Mouse (Mus musculus): ENCODE measurements at regions not wholly inside any gene's neighbourhood (a gene's known extent, or its start where the extent isn't known, plus 50 kb on each side); places are given as distances from the start of the nearest gene placed in this dataset.

- 90% methylated on average over 5 of the region's 5 CpGs for WGBS
- Histone ChIP-seq H3K9ac (replicated peaks; ENCODE audit: low read depth, low read length) (no peak overlapping the region), H3K36me3 (ENCODE audit: control insufficient read depth, insufficient read depth) (no peaks in the 10 kb centered on the region), H3K9me3 (ENCODE audit: control insufficient read depth, low read length) (no peaks in the 10 kb centered on the region), H3K4me3 (replicated peaks; ENCODE audit: low read length) (no peak overlapping the region), H3K27ac (ENCODE audit: low read length) (no peak overlapping the region), H3K4me2 (ENCODE audit: low read length) (no peak overlapping the region), H3K4me1 (replicated peaks; ENCODE audit: control insufficient read depth, insufficient read depth, low read length) (no peaks in the 10 kb centered on the region), H3K27me3 (replicated peaks; ENCODE audit: control insufficient read depth, insufficient read depth, low read length) (no peaks in the 10 kb centered on the region)
- ATAC-seq, result no peak
These were observed 69.7 kb downstream of the Rplp1 start for GRCm38 (mm10) chr9:61844645-61845044.

GRCm38 (mm10) chr9:61844141-61844540 is 70.2 kb downstream of the Rplp1 start:
- no peaks in the 10 kb centered on the region for H3K9me3 ChIP-seq (ENCODE audit: control insufficient read depth, low read length)
- no peak overlapping the region for H3K9ac ChIP-seq (replicated peaks; ENCODE audit: low read depth, low read length)
- WGBS, result 64% methylated on average over 8 of the region's 8 CpGs
- H3K27ac ChIP-seq (ENCODE audit: low read length), result no peak overlapping the region
- no peak overlapping the region for H3K4me2 ChIP-seq (ENCODE audit: low read length)
- no peaks in the 10 kb centered on the region for H3K36me3 ChIP-seq (ENCODE audit: control insufficient read depth, insufficient read depth)
- no peak for ATAC-seq
- no peaks in the 10 kb centered on the region for H3K27me3 ChIP-seq (replicated peaks; ENCODE audit: control insufficient read depth, insufficient read depth, low read length)
- no peaks in the 10 kb centered on the region for H3K4me1 ChIP-seq (replicated peaks; ENCODE audit: control insufficient read depth, insufficient read depth, low read length)
- no peak overlapping the region for H3K4me3 ChIP-seq (replicated peaks; ENCODE audit: low read length)

GRCm38 (mm10) chr9:61843513-61843912 is 70.8 kb downstream of the Rplp1 start:
- ATAC-seq, result no peak
- no peaks in the 10 kb centered on the region for H3K9me3 ChIP-seq (ENCODE audit: control insufficient read depth, low read length)
- H3K4me1 ChIP-seq (replicated peaks; ENCODE audit: control insufficient read depth, insufficient read depth, low read length), result no peaks in the 10 kb centered on the region
- no peaks in the 10 kb centered on the region for H3K27me3 ChIP-seq (replicated peaks; ENCODE audit: control insufficient read depth, insufficient read depth, low read length)
- no peak overlapping the region for H3K4me3 ChIP-seq (replicated peaks; ENCODE audit: low read length)
- no peak overlapping the region for H3K4me2 ChIP-seq (ENCODE audit: low read length)
- H3K36me3 ChIP-seq (ENCODE audit: control insufficient read depth, insufficient read depth), result no peaks in the 10 kb centered on the region
- no peak overlapping the region for H3K27ac ChIP-seq (ENCODE audit: low read length)
- WGBS, result 87% methylated on average over 8 of the region's 8 CpGs
- no peak overlapping the region for H3K9ac ChIP-seq (replicated peaks; ENCODE audit: low read depth, low read length)

GRCm38 (mm10) chr9:61842384-61842783 is 72.0 kb downstream of the Rplp1 start:
- Histone ChIP-seq H3K36me3 (ENCODE audit: control insufficient read depth, insufficient read depth) (no peaks in the 10 kb centered on the region), H3K4me1 (replicated peaks; ENCODE audit: control insufficient read depth, insufficient read depth, low read length) (no peaks in the 10 kb centered on the region), H3K4me2 (ENCODE audit: low read length) (no peak overlapping the region), H3K27me3 (replicated peaks; ENCODE audit: control insufficient read depth, insufficient read depth, low read length) (no peaks in the 10 kb centered on the region), H3K27ac (ENCODE audit: low read length) (no peak overlapping the region), H3K9me3 (ENCODE audit: control insufficient read depth, low read length) (no peaks in the 10 kb centered on the region), H3K4me3 (replicated peaks; ENCODE audit: low read length) (no peak overlapping the region), H3K9ac (replicated peaks; ENCODE audit: low read depth, low read length) (no peak overlapping the region)
- ATAC-seq, result no peak

- Histone ChIP-seq H3K4me1 (replicated peaks; ENCODE audit: control insufficient read depth, insufficient read depth, low read length) (no peaks in the 10 kb centered on the region), H3K4me3 (replicated peaks; ENCODE audit: low read length) (no peak overlapping the region), H3K4me2 (ENCODE audit: low read length) (no peak overlapping the region), H3K9me3 (ENCODE audit: control insufficient read depth, low read length) (no peaks in the 10 kb centered on the region), H3K36me3 (ENCODE audit: control insufficient read depth, insufficient read depth) (no peaks in the 10 kb centered on the region), H3K27ac (ENCODE audit: low read length) (no peak overlapping the region), H3K9ac (replicated peaks; ENCODE audit: low read depth, low read length) (no peak overlapping the region), H3K27me3 (replicated peaks; ENCODE audit: control insufficient read depth, insufficient read depth, low read length) (no peaks in the 10 kb centered on the region)
- no peak for ATAC-seq
- WGBS, result 91% methylated on average over 8 of the region's 8 CpGs
These were observed 73.1 kb downstream of the Rplp1 start for GRCm38 (mm10) chr9:61841222-61841621.

- H3K4me1 ChIP-seq (replicated peaks; ENCODE audit: control insufficient read depth, insufficient read depth, low read length), result no peaks in the 10 kb centered on the region
- no peak overlapping the region for H3K27ac ChIP-seq (ENCODE audit: low read length)
- ATAC-seq, result no peak
- H3K4me2 ChIP-seq (ENCODE audit: low read length), result no peak overlapping the region
- H3K27me3 ChIP-seq (replicated peaks; ENCODE audit: control insufficient read depth, insufficient read depth, low read length), result no peaks in the 10 kb centered on the region
- no peak overlapping the region for H3K4me3 ChIP-seq (replicated peaks; ENCODE audit: low read length)
- WGBS, result 78% methylated on average over 7 of the region's 7 CpGs
- no peaks in the 10 kb centered on the region for H3K36me3 ChIP-seq (ENCODE audit: control insufficient read depth, insufficient read depth)
- no peaks in the 10 kb centered on the region for H3K9me3 ChIP-seq (ENCODE audit: control insufficient read depth, low read length)
- H3K9ac ChIP-seq (replicated peaks; ENCODE audit: low read depth, low read length), result no peak overlapping the region
These were observed 74.0 kb downstream of the Rplp1 start for GRCm38 (mm10) chr9:61840353-61840752.

GRCm38 (mm10) chr9:61833226-61833625 is 81.1 kb downstream of the Rplp1 start:
- 79% methylated on average over 9 of the region's 9 CpGs for WGBS
- Histone ChIP-seq H3K4me3 (replicated peaks; ENCODE audit: low read length) (no peak overlapping the region), H3K9me3 (ENCODE audit: control insufficient read depth, low read length) (no peaks in the 10 kb centered on the region), H3K9ac (replicated peaks; ENCODE audit: low read depth, low read length) (no peak overlapping the region), H3K4me1 (replicated peaks; ENCODE audit: control insufficient read depth, insufficient read depth, low read length) (peaks cover 4% of the 10 kb centered on the region; the same call in 1 of the 2 replicates), H3K27ac (ENCODE audit: low read length) (no peak overlapping the region), H3K36me3 (ENCODE audit: control insufficient read depth, insufficient read depth) (no peaks in the 10 kb centered on the region), H3K27me3 (replicated peaks; ENCODE audit: control insufficient read depth, insufficient read depth, low read length) (no peaks in the 10 kb centered on the region), H3K4me2 (ENCODE audit: low read length) (no peak overlapping the region)
- ATAC-seq, result no peak

- Histone ChIP-seq H3K4me1 (replicated peaks; ENCODE audit: control insufficient read depth, insufficient read depth, low read length) (peaks cover 4% of the 10 kb centered on the region; the same call in 1 of the 2 replicates), H3K4me2 (ENCODE audit: low read length) (no peak overlapping the region)
- 48% methylated on average over 7 of the region's 7 CpGs for WGBS
These were observed 84.1 kb downstream of the Rplp1 start for GRCm38 (mm10) chr9:61830236-61830635.

GRCm38 (mm10) chr9:61829736-61830135 is 84.6 kb downstream of the Rplp1 start:
- H3K4me1 ChIP-seq (replicated peaks; ENCODE audit: control insufficient read depth, insufficient read depth, low read length), result peaks cover 4% of the 10 kb centered on the region; the same call in 1 of the 2 replicates
- no peak overlapping the region for H3K9ac ChIP-seq (replicated peaks; ENCODE audit: low read depth, low read length)
- no peaks in the 10 kb centered on the region for H3K27me3 ChIP-seq (replicated peaks; ENCODE audit: control insufficient read depth, insufficient read depth, low read length)
- no peak overlapping the region for H3K4me3 ChIP-seq (replicated peaks; ENCODE audit: low read length)
- WGBS, result 85% methylated on average over 8 of the region's 8 CpGs
- H3K9me3 ChIP-seq (ENCODE audit: control insufficient read depth, low read length), result no peaks in the 10 kb centered on the region
- H3K4me2 ChIP-seq (ENCODE audit: low read length), result no peak overlapping the region
- no peaks in the 10 kb centered on the region for H3K36me3 ChIP-seq (ENCODE audit: control insufficient read depth, insufficient read depth)
- no peak overlapping the region for H3K27ac ChIP-seq (ENCODE audit: low read length)
- ATAC-seq, result no peak

More at GRCm38 (mm10) chr9:61830236-61830635, 84.1 kb downstream of the Rplp1 start:
- Histone ChIP-seq H3K4me3 (replicated peaks; ENCODE audit: low read length) (no peak overlapping the region), H3K9ac (replicated peaks; ENCODE audit: low read depth, low read length) (no peak overlapping the region), H3K9me3 (ENCODE audit: control insufficient read depth, low read length) (no peaks in the 10 kb centered on the region), H3K36me3 (ENCODE audit: control insufficient read depth, insufficient read depth) (no peaks in the 10 kb centered on the region), H3K27ac (ENCODE audit: low read length) (no peak overlapping the region), H3K27me3 (replicated peaks; ENCODE audit: control insufficient read depth, insufficient read depth, low read length) (no peaks in the 10 kb centered on the region)
- ATAC-seq, result peak; percentile 81

GRCm38 (mm10) chr9:61829301-61829700 is 85.0 kb downstream of the Rplp1 start:
- no peaks in the 10 kb centered on the region for H3K36me3 ChIP-seq (ENCODE audit: control insufficient read depth, insufficient read depth)
- H3K9ac ChIP-seq (replicated peaks; ENCODE audit: low read depth, low read length), result no peak overlapping the region
- no peaks in the 10 kb centered on the region for H3K9me3 ChIP-seq (ENCODE audit: control insufficient read depth, low read length)
- peaks cover 4% of the 10 kb centered on the region; the same call in 1 of the 2 replicates for H3K4me1 ChIP-seq (replicated peaks; ENCODE audit: control insufficient read depth, insufficient read depth, low read length)
- no peak overlapping the region for H3K27ac ChIP-seq (ENCODE audit: low read length)
- H3K4me3 ChIP-seq (replicated peaks; ENCODE audit: low read length), result no peak overlapping the region
- WGBS, result 93% methylated on average over 3 of the region's 3 CpGs
- H3K27me3 ChIP-seq (replicated peaks; ENCODE audit: control insufficient read depth, insufficient read depth, low read length), result no peaks in the 10 kb centered on the region
- ATAC-seq, result no peak
- no peak overlapping the region for H3K4me2 ChIP-seq (ENCODE audit: low read length)

All from forebrain, embryonic 16.5 days (tissue).